Mouse (Mus musculus) activated CD4-positive, CD25-positive, alpha-beta regulatory T cell, adult 4 months (primary cell): ENCODE results near the gene Tmem59. TPM values are rescaled to one million over a fixed set of nuclear protein-coding genes. Genes with fewer than 3 reads are reported as not detected.

Experiments
- ATAC-seq: one replicate; pipeline ENCODE4 v1.8.0; 2017
- polyA plus RNA-seq, 2 experiments: library from polyadenylated mRNA; unstranded; fragments of 100-300 nt; shearing (Covaris generic); gene quantifications; one replicate each; pipeline ENCODE4 v1.2.1; 2017

Tmem59 gene
- polyA plus RNA-seq = 100 to 1,000 TPM; 376 to 381 TPM

GRCm38 (mm10) chr4:107178182-107178829 lies at the start of gene Tmem59:
Tmem59 (plus strand) TSS chr4:107178399.
- peak; percentile 89 for ATAC-seq

DNA sequence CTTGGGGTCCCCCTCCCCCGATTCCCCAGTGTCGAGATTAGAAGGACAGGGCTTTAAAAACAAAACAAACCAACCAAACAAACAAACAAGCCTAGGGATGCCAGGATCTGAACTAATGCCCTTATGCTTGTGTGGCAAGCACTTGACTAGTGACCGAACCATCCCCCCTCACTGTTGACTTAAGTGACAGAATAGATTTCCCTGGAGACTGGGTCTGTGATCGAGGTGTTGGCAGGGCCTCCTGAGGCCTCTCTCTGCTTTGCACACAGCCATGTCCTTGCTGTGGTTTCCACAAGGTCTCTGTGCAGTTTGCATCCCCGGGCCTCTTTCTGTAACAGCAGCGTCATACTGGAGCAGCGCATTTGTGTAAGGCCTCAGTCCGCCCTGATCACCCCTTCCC lies 48.8 kb upstream of the Tmem59 start:
- no peak for ATAC-seq

- no peak for ATAC-seq
Observed at GRCm38 (mm10) chr4:107130534-107130933, 47.7 kb upstream of the Tmem59 start.

DNA sequence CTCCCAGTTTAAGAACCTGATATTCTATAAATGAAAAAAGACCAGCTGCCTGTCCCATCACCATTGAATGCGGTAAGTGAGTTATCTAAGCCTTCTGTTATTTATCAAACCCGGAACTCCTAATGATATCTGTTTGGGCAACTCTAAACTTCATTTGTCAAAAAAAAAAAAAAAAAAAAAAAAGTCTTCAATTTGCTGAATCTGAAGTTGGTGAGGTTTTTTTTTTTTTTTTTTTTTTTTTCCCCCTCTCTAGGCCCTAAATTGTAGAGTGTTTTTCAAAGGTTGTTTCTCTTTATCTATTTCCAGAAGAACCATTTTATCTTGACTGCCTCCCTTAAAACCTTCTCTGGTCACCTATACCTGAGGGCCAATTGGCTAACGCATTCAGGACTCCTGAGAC lies 43.3 kb upstream of the Tmem59 start:
- ATAC-seq = no peak

DNA sequence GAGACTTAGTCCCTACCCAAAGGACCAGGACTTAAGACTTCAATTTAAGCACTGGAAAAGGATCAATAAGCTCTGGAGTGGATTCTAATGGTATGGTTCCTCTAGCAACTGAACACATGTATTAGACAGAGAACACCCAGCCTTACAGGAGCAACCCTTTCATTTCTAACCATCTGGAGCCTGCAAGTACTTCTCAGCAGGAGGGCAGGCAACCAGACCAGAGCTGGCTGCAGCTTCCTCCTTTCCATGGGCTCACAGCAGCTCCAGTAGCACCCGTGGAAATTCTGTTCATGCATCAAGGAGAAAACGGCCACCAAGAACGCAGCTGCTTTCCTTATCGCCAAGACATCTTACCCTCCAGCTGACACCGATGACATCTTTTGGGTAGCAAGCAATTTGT lies 42.5 kb upstream of the Tmem59 start:
- ATAC-seq = no peak

DNA sequence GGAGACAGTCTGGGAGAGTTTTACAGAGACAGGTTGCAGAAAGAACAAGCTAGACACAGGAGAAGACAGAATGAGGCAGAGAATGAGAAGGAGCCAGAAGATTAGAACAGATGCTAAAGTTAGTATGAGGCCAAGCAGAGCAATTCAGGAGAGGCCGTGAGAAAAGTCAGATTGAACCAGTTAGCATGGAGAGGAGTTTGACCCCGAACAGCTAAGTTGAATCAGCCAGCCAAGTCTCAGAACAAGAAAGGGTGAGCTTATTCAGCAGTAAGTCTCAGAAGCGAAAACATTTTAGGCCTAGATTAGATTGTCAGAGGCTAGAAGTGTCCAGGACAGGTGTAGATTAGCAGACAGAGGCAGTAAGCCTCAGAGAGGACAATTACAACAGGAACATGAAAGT lies 41.7 kb upstream of the Tmem59 start:
- ATAC-seq = no peak

- no peak for ATAC-seq
Observed at GRCm38 (mm10) chr4:107138948-107139835, 39.0 kb upstream of the Tmem59 start.

- no peak for ATAC-seq
Observed at GRCm38 (mm10) chr4:107139836-107140631, 38.2 kb upstream of the Tmem59 start.

DNA sequence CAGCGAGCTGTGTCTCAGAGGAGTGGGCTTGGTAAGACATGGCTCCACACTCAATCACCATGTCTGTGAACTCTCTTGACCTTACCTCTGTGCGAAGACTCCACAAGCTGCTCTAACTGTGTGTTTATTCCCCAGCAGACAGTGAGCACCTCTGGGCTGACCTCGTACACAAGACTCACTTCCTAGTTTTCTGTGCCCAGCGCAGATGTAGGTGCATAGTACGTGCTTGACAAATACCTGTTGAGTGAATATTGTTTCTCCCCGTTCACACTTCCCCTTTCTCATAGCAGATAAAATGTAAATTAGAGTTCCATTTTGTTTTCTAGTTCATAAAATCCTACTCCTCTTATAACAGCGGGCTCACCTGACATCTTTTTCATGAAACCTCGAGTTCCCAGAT lies 34.7 kb upstream of the Tmem59 start:
- ATAC-seq = no peak

- no peak for ATAC-seq
Observed at GRCm38 (mm10) chr4:107150991-107151390, 27.2 kb upstream of the Tmem59 start.

- no peak for ATAC-seq
Observed at GRCm38 (mm10) chr4:107152571-107152970, 25.6 kb upstream of the Tmem59 start.

- no peak for ATAC-seq
Observed at GRCm38 (mm10) chr4:107156983-107157401, 21.2 kb upstream of the Tmem59 start.

DNA sequence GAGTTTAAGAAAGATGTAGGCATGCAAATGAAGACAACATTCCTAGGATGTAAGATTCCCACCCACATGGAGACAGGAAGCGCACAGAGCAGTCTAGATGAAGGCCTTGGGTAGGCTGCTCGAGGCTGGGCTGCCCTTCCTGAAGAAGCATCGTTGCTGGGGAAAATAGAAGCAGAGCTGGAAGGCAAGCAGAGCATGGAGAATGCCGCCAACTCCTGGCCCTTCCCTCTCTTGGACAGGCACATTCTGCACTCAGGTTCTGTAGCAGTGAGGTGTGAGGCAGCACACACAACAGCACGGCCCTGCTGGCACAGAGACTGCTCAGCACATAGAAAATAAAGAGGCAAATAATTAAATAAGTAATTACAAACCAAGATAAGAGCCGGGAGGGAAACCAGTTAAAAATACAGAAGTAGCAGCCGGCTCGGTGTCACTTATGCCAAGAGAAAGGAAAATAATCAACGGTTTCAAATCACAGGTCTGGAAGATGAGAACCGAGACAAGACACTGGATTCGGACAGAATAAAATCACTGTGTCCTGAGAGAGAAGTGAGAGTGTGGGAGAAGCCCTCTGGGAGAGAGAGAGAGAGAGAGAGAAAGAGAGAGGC lies 18.9 kb upstream of the Tmem59 start:
- no peak for ATAC-seq

GRCm38 (mm10) chr4:107160181-107160580 lies 18.0 kb upstream of the Tmem59 start:
- no peak for ATAC-seq

DNA sequence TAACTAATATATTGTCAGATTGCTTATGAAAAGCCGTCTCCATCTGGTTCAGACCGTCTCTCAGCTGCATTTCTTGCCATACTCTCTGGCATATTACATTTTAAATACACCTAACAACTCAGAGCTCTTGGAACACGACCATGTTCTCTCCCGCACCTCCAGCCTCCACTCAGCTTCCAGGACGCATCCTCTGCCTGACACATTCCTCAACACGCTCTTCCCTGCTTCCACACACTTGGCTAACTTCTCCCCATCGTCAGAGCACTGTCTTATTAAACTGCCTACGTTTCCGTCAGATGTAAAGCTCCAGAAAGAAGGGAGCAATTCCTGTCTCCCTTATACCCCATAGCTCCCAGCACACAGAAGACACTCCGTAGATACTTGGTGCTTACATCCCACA lies 14.9 kb upstream of the Tmem59 start:
- ATAC-seq = no peak

GRCm38 (mm10) chr4:107163756-107164587 lies 14.2 kb upstream of the Tmem59 start:
- ATAC-seq = peak; percentile 95

- no peak for ATAC-seq
Observed at GRCm38 (mm10) chr4:107166700-107167099, 11.5 kb upstream of the Tmem59 start.

DNA sequence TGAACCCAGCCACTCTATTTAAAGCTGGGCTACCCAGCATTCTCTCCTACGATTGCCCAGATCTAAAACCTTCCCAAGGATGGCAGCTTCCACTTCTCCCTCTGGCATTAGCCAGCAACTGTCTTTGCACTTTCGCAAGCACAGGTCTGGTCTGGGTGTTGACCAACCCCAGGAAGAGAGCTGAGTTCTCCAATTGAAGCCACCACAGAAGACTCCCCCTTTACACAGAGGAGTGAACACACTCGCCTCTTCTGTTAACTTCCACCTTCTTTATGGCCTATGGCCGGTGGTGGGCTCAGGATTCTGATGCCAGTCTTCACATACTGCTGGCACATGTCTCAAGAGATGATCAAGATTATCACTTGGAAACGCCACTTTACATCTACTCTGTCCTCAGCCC lies 10.4 kb upstream of the Tmem59 start:
- ATAC-seq = no peak

DNA sequence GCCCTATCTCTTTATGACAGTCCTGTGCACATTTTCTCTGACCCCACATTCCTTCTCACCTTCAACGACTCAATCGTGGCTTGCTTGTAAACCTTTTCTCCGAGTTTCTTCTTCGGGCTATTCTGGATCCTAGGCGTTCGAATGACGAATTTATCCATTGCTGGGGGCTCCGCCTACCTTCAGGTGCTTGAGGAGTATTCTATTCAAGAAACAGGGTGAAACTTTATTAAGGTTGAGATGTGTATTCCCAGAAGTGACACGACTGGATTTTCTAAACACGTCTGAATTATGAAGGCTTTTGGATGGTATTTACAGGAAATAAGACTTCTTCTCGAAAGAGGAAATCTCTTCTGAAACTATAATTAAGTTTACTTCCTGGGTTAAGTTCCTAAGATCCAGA lies 693 bp upstream of the Tmem59 start:
- no peak for ATAC-seq

DNA sequence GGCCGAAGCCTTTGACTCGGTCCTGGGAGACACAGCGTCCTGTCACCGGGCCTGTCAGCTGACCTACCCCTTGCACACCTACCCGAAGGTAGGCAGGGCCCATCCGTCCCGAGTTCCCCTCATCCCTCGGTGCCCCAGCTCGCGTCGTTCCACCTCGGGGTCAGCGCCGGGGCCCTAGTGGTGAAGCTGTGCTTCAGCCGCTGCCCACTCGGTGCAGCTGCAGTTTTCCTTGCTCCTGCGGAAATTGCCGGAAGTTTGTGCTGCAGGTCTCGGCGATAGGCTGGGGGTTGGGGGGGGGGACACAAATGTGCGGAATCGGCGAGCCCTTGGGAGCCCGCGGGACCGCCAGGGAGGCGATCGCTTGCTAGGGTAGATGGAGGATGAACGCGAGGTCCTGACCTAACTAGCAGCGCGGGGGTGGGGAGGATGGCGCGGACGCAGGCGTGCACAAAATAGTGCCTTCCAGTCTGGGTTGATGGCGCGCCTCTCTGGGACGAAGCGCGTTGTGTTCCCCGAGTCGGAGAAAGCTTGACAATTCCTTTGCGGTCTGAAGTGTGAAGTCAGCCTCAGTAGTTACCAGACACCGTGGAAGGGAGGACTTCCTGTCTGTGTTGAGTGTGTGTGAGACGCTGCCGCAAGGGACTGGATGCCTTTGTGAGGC lies 761 bp downstream of the Tmem59 start, which contains the start of gene Tceanc2:
TSS of gene Tceanc2 (minus strand) at position 287 of the 661 bp plus-strand sequence.
- peak; percentile 48 for ATAC-seq

DNA sequence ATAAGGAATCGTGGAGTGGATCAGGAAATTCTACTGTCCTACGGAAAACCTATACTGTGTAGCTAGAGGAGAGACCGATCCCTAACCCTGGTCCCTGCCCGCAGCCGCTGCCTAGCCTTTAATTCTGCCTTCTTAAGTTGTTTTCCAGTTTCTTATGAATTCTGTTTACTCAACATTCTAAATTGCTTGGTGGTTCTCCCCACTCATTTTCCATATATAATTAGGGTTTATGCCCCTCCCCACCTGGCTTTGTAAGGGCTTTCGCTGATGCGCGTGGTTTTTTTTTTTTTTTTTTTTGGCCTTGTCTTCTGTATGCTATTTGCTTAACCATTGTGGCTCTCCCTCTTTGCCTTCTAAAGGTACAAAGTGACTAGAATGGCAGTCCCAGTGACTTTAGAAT lies 1.4 kb downstream of the Tmem59 start:
- no peak for ATAC-seq
